Mouse (Mus musculus) embryonic fibroblast, embryonic 13.5 days (primary cell): ENCODE measurements around the gene Plekhf1.

Experiments used
- CTCF ChIP-seq: IDR thresholded peaks from 2 replicates; pipeline ENCODE4 v1.5.1; 2011; ENCODE audit warnings: mild to moderate bottlenecking, control low read depth, low read length, moderate library complexity, borderline replicate concordance; ENCODE audit not compliant: insufficient read depth
- POLR2A ChIP-seq: IDR thresholded peaks from 2 replicates; pipeline ENCODE4 v1.6.1; 2011; ENCODE audit warnings: low read depth, mild to moderate bottlenecking, control low read depth, low read length, moderate library complexity

- TF ChIP-seq CTCF (no peak), POLR2A (no peak)
These were observed 513 bp upstream of the Plekhf1 start for GRCm38 (mm10) chr7:38228329-38228728.
